Mouse (Mus musculus) adrenal gland, postnatal 10 days (tissue): Measurements from ENCODE around the gene Kat5. TPM values are rescaled to one million over a fixed set of nuclear protein-coding genes. Genes with fewer than 3 reads are reported as not detected.
A peak's percentile ranks its signal among the peaks of the same experiment; 100 is the strongest.

Experiments
- DNase-seq: peaks from one replicate; pipeline ENCODE4 v3.0.0; 2021; ENCODE audit warnings: mixed read lengths
- total RNA-seq, 2 experiments: library from RNA; stranded (reverse); gene quantifications; 2 replicates each; pipeline ENCODE4 v1.2.3; 2021

Gene Kat5
- total RNA-seq, 2 experiments from 2014 or later: 49.9 to 52.2 TPM

- DNase-seq: no peak
Measured at GRCm38 (mm10) chr19:5632120-5632519, 22.1 kb upstream of the Kat5 start.

DNA sequence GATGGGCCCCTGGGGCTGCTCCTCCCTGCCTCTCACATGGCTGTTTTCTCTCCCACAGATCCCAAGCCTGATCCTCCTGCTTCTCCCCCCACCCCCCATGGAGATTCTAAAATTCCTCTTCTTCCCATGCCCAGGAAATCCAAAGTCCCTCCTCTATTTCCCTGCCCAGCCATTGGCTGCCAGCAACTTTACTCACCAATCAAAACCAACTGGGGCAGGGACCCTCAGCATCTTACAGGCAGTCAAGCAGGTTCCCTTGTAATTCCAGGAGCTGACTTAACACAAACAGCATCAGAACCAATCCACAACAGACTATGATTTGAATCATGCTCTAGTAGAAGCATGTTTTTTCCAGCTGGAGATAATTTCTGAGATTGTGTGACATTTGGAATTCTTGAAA lies 19.9 kb upstream of the Kat5 start:
- no peak for DNase-seq

DNA sequence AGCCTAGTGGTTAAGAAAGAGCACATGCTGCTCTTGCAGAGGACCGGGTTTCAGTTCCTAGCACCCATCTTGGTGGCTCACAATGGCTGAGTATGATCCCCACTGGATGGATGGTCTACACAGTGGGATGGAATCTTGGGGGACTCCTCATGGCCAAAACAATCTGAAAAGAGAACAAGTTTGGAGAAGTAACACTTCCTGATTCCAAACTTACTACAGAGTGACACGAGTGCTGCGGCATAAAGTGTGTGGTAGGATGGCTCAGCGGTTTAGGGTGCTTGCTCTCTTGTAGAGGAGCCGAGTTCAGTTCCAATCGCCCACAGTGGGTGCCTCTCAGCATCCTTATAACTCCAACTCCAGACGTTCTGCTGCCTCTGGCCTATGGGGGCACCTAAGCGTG lies 15.3 kb upstream of the Kat5 start:
- DNase-seq: no peak

DNA sequence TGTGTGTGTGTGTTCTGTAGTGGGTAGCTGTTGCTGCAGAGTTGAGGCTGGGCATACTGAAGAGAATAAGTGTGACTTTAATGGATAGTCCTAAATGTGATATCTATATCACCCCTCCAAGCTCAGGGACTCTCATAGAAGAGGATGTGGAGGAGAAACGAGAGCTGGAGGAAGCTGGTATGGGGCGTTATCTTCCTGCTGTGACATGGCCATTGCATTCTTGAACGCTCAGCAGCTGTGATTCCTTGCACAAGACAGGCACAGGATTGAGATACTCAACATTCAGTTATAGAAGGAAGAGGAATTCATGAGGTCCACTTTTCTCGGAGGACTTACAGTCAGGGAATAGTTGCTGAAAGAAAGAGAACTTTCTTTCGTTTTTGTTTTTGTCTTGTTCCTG lies 11.8 kb upstream of the Kat5 start:
- no peak for DNase-seq

GRCm38 (mm10) chr19:5620007-5620406 lies 10.0 kb upstream of the Kat5 start:
- no peak for DNase-seq

GRCm38 (mm10) chr19:5614953-5615352 lies 4.9 kb upstream of the Kat5 start:
- no peak for DNase-seq

GRCm38 (mm10) chr19:5612762-5613411 lies 2.9 kb upstream of the Kat5 start:
- DNase-seq: no peak

GRCm38 (mm10) chr19:5611973-5612372 lies 1.9 kb upstream of the Kat5 start:
- DNase-seq: no peak

DNA sequence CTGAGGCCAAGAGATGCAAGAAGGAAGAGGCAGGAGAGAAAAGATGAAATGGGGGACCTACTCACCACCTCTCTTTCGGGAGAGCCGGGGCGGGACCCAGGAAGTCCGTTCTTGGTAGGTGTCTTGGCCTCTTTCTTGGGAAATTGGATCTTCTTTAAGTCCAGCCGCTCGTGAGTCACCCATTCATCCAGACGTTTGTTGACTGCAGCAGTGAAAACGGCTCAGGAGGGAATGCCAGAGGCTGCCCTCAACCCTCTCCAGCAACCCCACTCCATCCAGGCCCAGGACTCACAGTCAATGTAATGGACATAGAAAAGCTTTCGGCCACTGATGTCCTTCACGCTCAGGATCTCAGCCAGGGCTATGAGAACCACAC lies 878 bp downstream of the Kat5 start:
- DNase-seq: no peak

DNA sequence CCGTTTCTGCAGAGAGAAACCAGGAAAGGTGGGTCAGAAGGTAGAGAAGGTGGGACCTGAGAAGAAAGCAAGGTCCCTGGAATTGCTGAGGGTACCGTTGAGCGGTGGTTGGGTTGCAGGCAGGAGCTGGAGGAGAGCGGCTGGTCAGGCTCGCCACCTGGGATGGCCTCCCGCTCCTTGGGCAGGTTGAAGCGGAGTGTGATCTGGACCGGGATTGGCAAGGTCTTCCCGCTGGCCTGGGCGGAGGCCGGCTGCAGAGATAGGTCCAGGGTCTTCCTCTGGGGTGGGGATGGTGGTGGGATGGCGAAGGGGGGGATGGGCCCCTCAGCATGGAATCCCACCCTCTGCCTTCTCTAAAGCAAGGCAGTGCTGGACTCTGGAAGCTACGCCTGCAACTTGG lies 1.3 kb downstream of the Kat5 start:
- DNase-seq: peak; percentile 17

- DNase-seq: no peak
Measured at GRCm38 (mm10) chr19:5607705-5608410, 2.2 kb downstream of the Kat5 start.

- DNase-seq: no peak
Measured at GRCm38 (mm10) chr19:5606196-5606595, 3.8 kb downstream of the Kat5 start.

GRCm38 (mm10) chr19:5605126-5605525 lies 4.9 kb downstream of the Kat5 start:
- no peak for DNase-seq

- DNase-seq: no peak
Measured at GRCm38 (mm10) chr19:5603664-5604063, 6.4 kb downstream of the Kat5 start.

DNA sequence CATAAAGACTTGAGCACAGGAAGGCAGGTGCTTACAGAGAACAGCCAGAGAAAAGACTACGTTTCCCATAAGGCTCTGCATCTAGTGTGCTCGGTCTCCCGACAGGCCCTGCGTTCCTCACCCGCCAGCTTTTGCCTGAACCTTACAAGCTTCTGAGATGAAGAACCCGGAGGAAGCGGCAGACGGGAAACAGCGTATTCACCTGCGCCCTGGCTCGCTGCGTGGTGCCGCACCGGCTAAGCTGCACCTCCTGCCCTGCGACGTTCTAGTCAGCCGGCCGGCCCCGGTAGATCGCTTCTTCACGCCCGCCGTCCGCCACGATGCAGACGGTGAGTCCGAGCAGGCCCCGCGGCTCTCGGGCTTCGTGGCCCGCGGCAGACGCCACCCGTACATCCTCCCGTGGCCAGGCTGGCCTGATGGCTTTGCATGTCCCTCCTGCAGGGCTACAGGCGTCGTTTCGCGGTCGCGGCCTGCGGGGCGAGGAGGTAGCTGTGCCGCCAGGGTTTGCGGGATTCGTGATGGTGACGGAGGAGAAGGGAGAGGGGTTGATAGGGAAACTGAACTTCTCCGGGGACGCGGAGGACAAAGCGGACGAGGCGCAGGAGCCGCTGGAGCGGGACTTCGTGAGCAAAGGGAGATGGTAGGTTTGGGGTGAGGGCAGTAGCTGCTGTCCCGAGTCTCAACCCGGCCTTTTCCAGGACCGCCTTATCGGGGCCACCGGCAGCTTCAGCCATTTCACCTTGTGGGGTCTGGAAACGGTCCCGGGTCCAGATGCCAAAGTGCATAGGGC lies 8.1 kb downstream of the Kat5 start, which contains the start of gene Rnaseh2c:
TSS of gene Rnaseh2c (plus strand) at position 122 of the 790 bp plus-strand sequence.
- DNase-seq: peak; percentile 79

DNA sequence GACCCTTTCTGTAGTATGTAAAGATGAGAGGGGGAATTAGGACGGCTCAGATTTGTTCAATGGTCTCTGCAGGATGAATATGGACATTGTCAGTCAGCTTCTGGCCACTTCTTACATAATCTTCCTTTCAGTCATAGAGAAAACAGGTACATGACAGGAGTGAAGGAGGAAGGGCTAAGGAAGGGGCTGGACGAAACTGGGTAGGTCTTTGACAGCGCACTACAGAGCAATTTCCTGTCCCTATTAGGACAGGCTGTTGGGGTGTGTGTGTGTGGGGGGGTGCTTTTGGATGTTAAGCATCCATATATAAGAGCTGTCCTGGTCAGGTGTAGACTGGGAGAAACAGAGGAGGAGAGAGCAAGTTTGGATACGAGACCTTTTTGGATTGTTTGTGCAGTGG lies 10.8 kb downstream of the Kat5 start:
- no peak for DNase-seq

DNA sequence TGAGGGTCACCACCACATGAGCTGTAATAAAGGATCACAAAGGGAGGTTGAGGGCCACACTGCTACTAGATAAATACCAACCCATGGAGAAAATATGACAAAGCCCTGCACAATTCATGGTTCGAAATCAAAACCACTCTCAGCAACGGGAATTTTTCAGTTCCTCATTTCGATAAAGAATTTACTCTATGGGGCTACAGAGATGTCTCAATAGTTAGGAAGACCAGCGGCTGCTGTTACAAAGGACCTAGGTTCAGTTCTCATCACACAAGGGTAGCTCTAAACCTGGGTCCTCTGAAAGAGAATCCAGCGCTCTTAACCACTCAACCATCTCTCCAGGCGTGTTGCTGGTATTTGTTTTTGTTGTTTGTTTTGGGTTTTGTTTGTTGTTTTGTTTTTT lies 18.1 kb downstream of the Kat5 start:
- no peak for DNase-seq

DNA sequence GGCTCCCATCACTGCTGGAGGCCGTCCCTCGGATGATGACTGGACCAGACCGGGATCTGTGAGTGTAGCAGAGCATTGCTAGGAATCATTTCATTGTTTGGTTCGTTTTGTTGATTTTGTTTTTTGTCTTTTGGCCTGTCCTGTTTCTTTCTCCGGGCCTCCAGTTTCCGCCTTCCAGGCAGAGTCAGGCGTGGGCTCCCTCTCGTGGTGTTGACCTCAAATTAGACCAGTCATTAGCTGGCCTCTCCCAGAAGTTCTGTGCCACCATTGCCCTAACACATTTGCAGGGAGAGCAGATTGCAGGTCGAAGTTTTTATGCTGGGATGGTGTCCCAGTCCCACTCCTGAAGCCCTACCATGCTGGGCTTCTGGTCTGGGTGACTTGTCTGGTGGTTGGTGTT lies 20.9 kb downstream of the Kat5 start:
- DNase-seq: no peak

GRCm38 (mm10) chr19:5581995-5582394 lies 28.0 kb downstream of the Kat5 start:
- DNase-seq: no peak

GRCm38 (mm10) chr19:5580776-5581175 lies 29.3 kb downstream of the Kat5 start:
- no peak for DNase-seq

- no peak for DNase-seq
Measured at GRCm38 (mm10) chr19:5579971-5580370, 30.1 kb downstream of the Kat5 start.

GRCm38 (mm10) chr19:5575336-5575735 lies 34.7 kb downstream of the Kat5 start:
- DNase-seq: no peak
